In genomic region chr10:51950016-51950415, GRCm38 (mm10) we compare ENCODE assay signal across 17 mouse cellular contexts.
"Had no signal": no experiment of that assay in that cellular context is flagged by ENCODE, and none has a peak within 500 bp of the region (broad histone marks: within the 10 kb centered on the region; RNA-seq: fewer than 3 reads in every experiment).

No protein-coding gene starts in this region.

- H3K9ac ChIP-seq: lung, embryonic 15.5 days; midbrain, embryonic 13.5 days; midbrain, embryonic 15.5 days; neural tube, embryonic 12.5 days; stomach, embryonic 15.5 days had no signal

- H3K4me1 ChIP-seq: lung, embryonic 15.5 days; megakaryocyte, embryonic 14.5 days; midbrain, embryonic 13.5 days; midbrain, embryonic 15.5 days; stomach, embryonic 15.5 days had no signal

- H3K27ac ChIP-seq: lung, embryonic 15.5 days; macrophage; midbrain, embryonic 13.5 days; midbrain, embryonic 15.5 days; neural tube, embryonic 12.5 days; stomach, embryonic 15.5 days; stomach, postnatal 0 days had no signal

- H3K36me3 ChIP-seq: lung, embryonic 15.5 days; midbrain, embryonic 13.5 days; midbrain, embryonic 15.5 days; neural tube, embryonic 12.5 days; stomach, embryonic 15.5 days had no signal

- H3K27me3 ChIP-seq: lung, embryonic 15.5 days; megakaryocyte, embryonic 14.5 days; midbrain, embryonic 13.5 days; midbrain, embryonic 15.5 days; neural tube, embryonic 12.5 days; stomach, embryonic 15.5 days had no signal

- H3K9me3 ChIP-seq: lung, embryonic 15.5 days; megakaryocyte, embryonic 14.5 days; midbrain, embryonic 13.5 days; midbrain, embryonic 15.5 days; neural tube, embryonic 12.5 days; stomach, embryonic 15.5 days had no signal

- H3K4me3 ChIP-seq: lung, embryonic 15.5 days; megakaryocyte, embryonic 14.5 days; midbrain, embryonic 13.5 days; midbrain, embryonic 15.5 days; neural tube, embryonic 12.5 days; stomach, embryonic 15.5 days had no signal

- DNase-seq: lung, adult 2 months; lung, postnatal 14 days; lung, postnatal 36 days; right cerebral cortex, postnatal 14 days; thymus, adult 2 months; thymus, postnatal 25 days; thymus, postnatal 4 days had no signal

- H3K4me2 ChIP-seq: lung, embryonic 15.5 days; midbrain, embryonic 11.5 days; midbrain, embryonic 13.5 days; midbrain, embryonic 15.5 days; neural tube, embryonic 12.5 days; stomach, embryonic 15.5 days had no signal

- ATAC-seq: lung, postnatal 0 days; midbrain, embryonic 13.5 days; midbrain, embryonic 15.5 days had no signal
